Mouse (Mus musculus) retina, embryonic 14.5 days (tissue): ENCODE measurements at regions not wholly inside any gene's neighbourhood (a gene's known extent, or its start where the extent isn't known, plus 50 kb on each side); places are given as distances from the start of the nearest gene placed in this dataset.

Experiments used
- DNase-seq: peaks from one replicate; pipeline ENCODE4 v3.0.0-alpha.2; 2015; ENCODE audit warnings: low spot score

GRCm38 (mm10) chr3:71959441-71959840, 1008.2 kb downstream of the Sis start:
- DNase-seq = no peak

GRCm38 (mm10) chr3:71919865-71920264, 1047.8 kb downstream of the Sis start:
- no peak for DNase-seq

- DNase-seq = no peak
Observed at GRCm38 (mm10) chr3:71913783-71914182, 1053.9 kb downstream of the Sis start.

- DNase-seq = peak; percentile 12
Observed at GRCm38 (mm10) chr3:71909242-71909641, 1058.4 kb downstream of the Sis start.

- DNase-seq = no peak
Observed at GRCm38 (mm10) chr3:71864670-71865069, 1103.0 kb downstream of the Sis start.

- DNase-seq = no peak
Observed at GRCm38 (mm10) chr3:71836111-71836510, 1131.6 kb downstream of the Sis start.
